Mouse (Mus musculus) cerebellum, adult 2 months (tissue): ENCODE measurements around the gene Uaca.

Experiments used
- CTCF ChIP-seq: fragments of 200-500 bp; IDR thresholded peaks from 2 replicates; pipeline ENCODE4 v1.5.1; 2011; ENCODE audit warnings: low read depth, mild to moderate bottlenecking, control low read depth, low read length, moderate library complexity, borderline replicate concordance; ENCODE audit not compliant: insufficient read depth
- POLR2A ChIP-seq: fragments of 200-500 bp; IDR thresholded peaks from 2 replicates; pipeline ENCODE4 v1.6.1; 2011; ENCODE audit warnings: low read length, control low read depth, borderline replicate concordance; ENCODE audit not compliant: insufficient read depth

- TF ChIP-seq CTCF: no peak
- TF ChIP-seq POLR2A: no peak
Measured at GRCm38 (mm10) chr9:60751098-60751497, 43.2 kb upstream of the Uaca start.
